Mouse (Mus musculus): Measurements from ENCODE around the gene Agbl2. TPM values are rescaled to one million over a fixed set of nuclear protein-coding genes. Genes with fewer than 3 reads are reported as not detected.
A peak's percentile ranks its signal among the peaks of the same experiment; 100 is the strongest.

The Agbl2 gene
- polyA plus RNA-seq, 1 experiment, result 2.2 TPM

GRCm38 (mm10) chr2:90745053-90745678 lies 37.4 kb upstream of the Agbl2 start, which contains the start of gene Fnbp4:
Fnbp4 (plus strand) TSS chr2:90745370.
- Histone ChIP-seq H3K9ac (ENCODE audit: low read depth, poor library complexity, severe bottlenecking) (peak within 1 kb of the TSS; percentile 94), H3K4me1 (ENCODE audit: control insufficient read depth, insufficient read depth, low read length) (no peaks in the 10 kb centered on the region), H3K27ac (ENCODE audit: insufficient read depth, low read length) (peak within 1 kb of the TSS; percentile 93), H3K36me3 (ENCODE audit: control insufficient read depth, insufficient read depth, low read length, poor library complexity, severe bottlenecking) (peaks cover 15% of the 10 kb centered on the region), H3K27me3 (ENCODE audit: control insufficient read depth, insufficient read depth, low read length, poor library complexity, severe bottlenecking) (no peaks in the 10 kb centered on the region), H3K9me3 (replicated peaks; ENCODE audit: control insufficient read depth, insufficient read depth, low read length, poor library complexity, severe bottlenecking) (no peaks in the 10 kb centered on the region), H3K4me3 (ENCODE audit: low read depth, low read length) (peak within 1 kb of the TSS; percentile 100)
- TF ChIP-seq EP300 (IDR thresholded peaks at IDR 0.05; ENCODE audit: insufficient read depth, low read depth, low read length) (peak; percentile 31; the same call in 1 of the 2 replicates), POLR2A (IDR thresholded peaks at IDR 0.05; ENCODE audit: insufficient read depth, low read length) (peak; percentile 57), CTCF (IDR thresholded peaks at IDR 0.05; ENCODE audit: low read depth, low read length) (no peak)

GRCm38 (mm10) chr2:90745740-90746537 lies 36.6 kb upstream of the Agbl2 start:
- H3K27me3 ChIP-seq (ENCODE audit: control insufficient read depth, insufficient read depth, low read length, poor library complexity, severe bottlenecking), result no peaks in the 10 kb centered on the region

GRCm38 (mm10) chr2:90746538-90746865 lies 36.0 kb upstream of the Agbl2 start:
- peaks cover 27% of the 10 kb centered on the region for H3K36me3 ChIP-seq (ENCODE audit: control insufficient read depth, insufficient read depth, low read length, poor library complexity, severe bottlenecking)
- no peak overlapping the region for H3K27ac ChIP-seq (ENCODE audit: insufficient read depth, low read length)
- H3K4me3 ChIP-seq (ENCODE audit: low read depth, low read length), result peak overlapping the region; percentile 100
- H3K4me1 ChIP-seq (ENCODE audit: control insufficient read depth, insufficient read depth, low read length), result no peaks in the 10 kb centered on the region
- TF ChIP-seq EP300 (IDR thresholded peaks at IDR 0.05; ENCODE audit: insufficient read depth, low read depth, low read length) (no peak), CTCF (IDR thresholded peaks at IDR 0.05; ENCODE audit: low read depth, low read length) (no peak), POLR2A (IDR thresholded peaks at IDR 0.05; ENCODE audit: insufficient read depth, low read length) (no peak)
- no peaks in the 10 kb centered on the region for H3K9me3 ChIP-seq (replicated peaks; ENCODE audit: control insufficient read depth, insufficient read depth, low read length, poor library complexity, severe bottlenecking)
- H3K27me3 ChIP-seq (ENCODE audit: control insufficient read depth, insufficient read depth, low read length, poor library complexity, severe bottlenecking), result no peaks in the 10 kb centered on the region
- peak overlapping the region; percentile 94 for H3K9ac ChIP-seq (ENCODE audit: low read depth, poor library complexity, severe bottlenecking)

More at GRCm38 (mm10) chr2:90745740-90746537, 36.6 kb upstream of the Agbl2 start:
- peak overlapping the region; percentile 100 for H3K4me3 ChIP-seq (ENCODE audit: low read depth, low read length)
- TF ChIP-seq POLR2A (IDR thresholded peaks at IDR 0.05; ENCODE audit: insufficient read depth, low read length) (no peak), EP300 (IDR thresholded peaks at IDR 0.05; ENCODE audit: insufficient read depth, low read depth, low read length) (no peak), CTCF (IDR thresholded peaks at IDR 0.05; ENCODE audit: low read depth, low read length) (no peak)
- peaks cover 21% of the 10 kb centered on the region for H3K36me3 ChIP-seq (ENCODE audit: control insufficient read depth, insufficient read depth, low read length, poor library complexity, severe bottlenecking)
- no peaks in the 10 kb centered on the region for H3K9me3 ChIP-seq (replicated peaks; ENCODE audit: control insufficient read depth, insufficient read depth, low read length, poor library complexity, severe bottlenecking)
- H3K27ac ChIP-seq (ENCODE audit: insufficient read depth, low read length), result peak overlapping the region; percentile 78
- H3K9ac ChIP-seq (ENCODE audit: low read depth, poor library complexity, severe bottlenecking), result peak overlapping the region; percentile 94
- H3K4me1 ChIP-seq (ENCODE audit: control insufficient read depth, insufficient read depth, low read length), result no peaks in the 10 kb centered on the region

GRCm38 (mm10) chr2:90747131-90747530 lies 35.4 kb upstream of the Agbl2 start:
- TF ChIP-seq CTCF (IDR thresholded peaks at IDR 0.05; ENCODE audit: low read depth, low read length) (no peak), POLR2A (IDR thresholded peaks at IDR 0.05; ENCODE audit: insufficient read depth, low read length) (no peak), EP300 (IDR thresholded peaks at IDR 0.05; ENCODE audit: insufficient read depth, low read depth, low read length) (no peak)
- no peaks in the 10 kb centered on the region for H3K27me3 ChIP-seq (ENCODE audit: control insufficient read depth, insufficient read depth, low read length, poor library complexity, severe bottlenecking)
- H3K9me3 ChIP-seq (replicated peaks; ENCODE audit: control insufficient read depth, insufficient read depth, low read length, poor library complexity, severe bottlenecking), result no peaks in the 10 kb centered on the region
- no peaks in the 10 kb centered on the region for H3K4me1 ChIP-seq (ENCODE audit: control insufficient read depth, insufficient read depth, low read length)
- no peak overlapping the region for H3K27ac ChIP-seq (ENCODE audit: insufficient read depth, low read length)
- H3K9ac ChIP-seq (ENCODE audit: low read depth, poor library complexity, severe bottlenecking), result peak overlapping the region; percentile 60; the same call in 1 of the 2 replicates
- H3K4me3 ChIP-seq (ENCODE audit: low read depth, low read length), result peak overlapping the region; percentile 25
- peaks cover 30% of the 10 kb centered on the region for H3K36me3 ChIP-seq (ENCODE audit: control insufficient read depth, insufficient read depth, low read length, poor library complexity, severe bottlenecking)

GRCm38 (mm10) chr2:90749676-90750459 lies 32.7 kb upstream of the Agbl2 start:
- peaks cover 56% of the 10 kb centered on the region for H3K36me3 ChIP-seq (ENCODE audit: control insufficient read depth, insufficient read depth, low read length, poor library complexity, severe bottlenecking)
- H3K27me3 ChIP-seq (ENCODE audit: control insufficient read depth, insufficient read depth, low read length, poor library complexity, severe bottlenecking), result no peaks in the 10 kb centered on the region
- no peak for TF ChIP-seq POLR2A (IDR thresholded peaks at IDR 0.05; ENCODE audit: insufficient read depth, low read length)
- TF ChIP-seq EP300 (IDR thresholded peaks at IDR 0.05; ENCODE audit: insufficient read depth, low read depth, low read length), result no peak
- TF ChIP-seq CTCF (IDR thresholded peaks at IDR 0.05; ENCODE audit: low read depth, low read length), result no peak
- H3K4me1 ChIP-seq (ENCODE audit: control insufficient read depth, insufficient read depth, low read length), result no peaks in the 10 kb centered on the region
- H3K9ac ChIP-seq (ENCODE audit: low read depth, poor library complexity, severe bottlenecking), result no peak overlapping the region
- no peak overlapping the region for H3K4me3 ChIP-seq (ENCODE audit: low read depth, low read length)
- no peaks in the 10 kb centered on the region for H3K9me3 ChIP-seq (replicated peaks; ENCODE audit: control insufficient read depth, insufficient read depth, low read length, poor library complexity, severe bottlenecking)
- no peak overlapping the region for H3K27ac ChIP-seq (ENCODE audit: insufficient read depth, low read length)
